In genomic region chr16:33193649-33194048, GRCm38 (mm10) we compare ENCODE assay signal across 10 mouse cellular contexts. TPM values are rescaled to one million over a fixed set of nuclear protein-coding genes. Genes with fewer than 3 reads are reported as not detected.
DNase-seq lines count a peak whose midpoint lies in the region; ATAC-seq and TF ChIP-seq lines count a peak whose summit lies in the region.
"Had no signal": no experiment of that assay in that cellular context is flagged by ENCODE, and none has a peak within 500 bp of the region (broad histone marks: within the 10 kb centered on the region; RNA-seq: fewer than 3 reads in every experiment).

No protein-coding gene starts in this region.

- TF ChIP-seq CTCF in bone marrow, adult 2 months (IDR thresholded peaks at IDR 0.05; ENCODE audit: control insufficient read depth, insufficient read depth, low read length), result peak; percentile 52
- TF ChIP-seq CTCF in midbrain, postnatal 0 days (IDR thresholded peaks at IDR 0.05), result peak; percentile 86

- WGBS in heart, embryonic 11.5 days (ENCODE audit: insufficient replicate concordance), result 60% methylated on average over 2 of the region's 2 CpGs
- WGBS in bone marrow, adult 2 months, result 15% methylated on average over 2 of the region's 2 CpGs
- 37% methylated on average over 2 of the region's 2 CpGs for WGBS in forebrain, embryonic 15.5 days
- WGBS in midbrain, postnatal 0 days, result 24% methylated on average over 2 of the region's 2 CpGs
- 40% methylated on average over 2 of the region's 2 CpGs for WGBS in intestine, embryonic 16.5 days

- H3K9me3 ChIP-seq in heart, embryonic 11.5 days (replicated peaks; ENCODE audit: control insufficient read depth, low read length), result no peaks in the 10 kb centered on the region
- H3K9me3 ChIP-seq in forebrain, embryonic 15.5 days, result no peaks in the 10 kb centered on the region
- H3K9me3 ChIP-seq in midbrain, postnatal 0 days (ENCODE audit: low read length), result no peaks in the 10 kb centered on the region
- no peaks in the 10 kb centered on the region for H3K9me3 ChIP-seq in intestine, embryonic 16.5 days (ENCODE audit: control insufficient read depth, low read length)
- H3K9me3 ChIP-seq: embryonic facial prominence, embryonic 15.5 days; lung, embryonic 15.5 days had no signal

- ATAC-seq in heart, embryonic 11.5 days (replicated peaks; ENCODE audit: insufficient number of reproducible peaks, low FRiP score, low TSS enrichment), result no peak
- 0 out of 2 replicates have a peak, but pooled peaks have one; percentile 41 for ATAC-seq in forebrain, embryonic 15.5 days (replicated peaks)
- no peak for ATAC-seq in midbrain, postnatal 0 days (ENCODE audit: low FRiP score)
- ATAC-seq in intestine, embryonic 16.5 days, result no peak

- peak; percentile 56 to 62 for DNase-seq in heart, postnatal 10 days
- DNase-seq in CD4-positive, CD25-positive, alpha-beta regulatory T cell, adult 2 months (ENCODE audit: low read depth, low spot score), result peak; percentile 77
- DNase-seq in left cerebral cortex, adult 18-20 months (ENCODE audit: low spot score in 2 of 2), result peak; percentile 54 to 59
- peak; percentile 75 for DNase-seq in midbrain, postnatal 0 days (ENCODE audit: low spot score)

- H3K4me1 ChIP-seq in heart, embryonic 11.5 days (ENCODE audit: control insufficient read depth, insufficient read depth, low read length), result peaks cover 4% of the 10 kb centered on the region; the same call in 1 of the 2 replicates
- H3K4me1 ChIP-seq in bone marrow, adult 2 months (ENCODE audit: control insufficient read depth, insufficient read depth, low read length), result no peaks in the 10 kb centered on the region
- peaks cover 27% of the 10 kb centered on the region; the same call in 1 of the 2 replicates for H3K4me1 ChIP-seq in forebrain, embryonic 15.5 days
- no peaks in the 10 kb centered on the region for H3K4me1 ChIP-seq in midbrain, postnatal 0 days (ENCODE audit: insufficient read depth, low read length)
- H3K4me1 ChIP-seq in intestine, embryonic 16.5 days (ENCODE audit: control insufficient read depth, insufficient read depth, low read length), result peaks cover 5% of the 10 kb centered on the region; the same call in 1 of the 2 replicates
- H3K4me1 ChIP-seq: embryonic facial prominence, embryonic 15.5 days had no signal

- no peak for TF ChIP-seq POLR2A in bone marrow, adult 2 months (IDR thresholded peaks at IDR 0.05; ENCODE audit: borderline replicate concordance, control insufficient read depth, low read depth, low read length)

- H3K27ac ChIP-seq in heart, embryonic 11.5 days (ENCODE audit: low read depth, low read length), result no peak overlapping the region
- no peak overlapping the region for H3K27ac ChIP-seq in bone marrow, adult 2 months (ENCODE audit: control insufficient read depth, insufficient read depth, low read depth, low read length, poor library complexity)
- no peak overlapping the region for H3K27ac ChIP-seq in forebrain, embryonic 15.5 days (replicated peaks)
- no peak overlapping the region for H3K27ac ChIP-seq in midbrain, postnatal 0 days (ENCODE audit: low read depth, low read length)
- H3K27ac ChIP-seq in intestine, embryonic 16.5 days (ENCODE audit: low read length), result no peak overlapping the region
- H3K27ac ChIP-seq: embryonic facial prominence, embryonic 15.5 days; lung, embryonic 15.5 days had no signal

- no peaks in the 10 kb centered on the region for H3K36me3 ChIP-seq in heart, embryonic 11.5 days (ENCODE audit: control insufficient read depth, insufficient read depth, low read length)
- H3K36me3 ChIP-seq in forebrain, embryonic 15.5 days, result 0 out of 2 replicates have a peak, but pooled peaks cover 5% of the 10 kb centered on the region
- 0 out of 2 replicates have a peak, but pooled peaks cover 3% of the 10 kb centered on the region for H3K36me3 ChIP-seq in midbrain, postnatal 0 days (ENCODE audit: insufficient read depth, low read length)
- no peaks in the 10 kb centered on the region for H3K36me3 ChIP-seq in intestine, embryonic 16.5 days (ENCODE audit: control insufficient read depth, insufficient read depth, low read length)
- H3K36me3 ChIP-seq: lung, embryonic 15.5 days had no signal

- H3K9ac ChIP-seq in heart, embryonic 11.5 days (ENCODE audit: low read depth, low read length), result no peak overlapping the region
- H3K9ac ChIP-seq in forebrain, embryonic 15.5 days (replicated peaks), result no peak overlapping the region
- no peak overlapping the region for H3K9ac ChIP-seq in midbrain, postnatal 0 days (replicated peaks; ENCODE audit: low read length, poor library complexity, severe bottlenecking)
- H3K9ac ChIP-seq in intestine, embryonic 16.5 days (ENCODE audit: low read depth, low read length), result no peak overlapping the region
- H3K9ac ChIP-seq: embryonic facial prominence, embryonic 15.5 days; lung, embryonic 15.5 days had no signal

- no peak overlapping the region for H3K4me3 ChIP-seq in heart, embryonic 11.5 days (ENCODE audit: low read depth, low read length)
- H3K4me3 ChIP-seq in bone marrow, adult 2 months (replicated peaks; ENCODE audit: control insufficient read depth, low read depth, low read length), result no peak overlapping the region
- no peak overlapping the region for H3K4me3 ChIP-seq in forebrain, embryonic 15.5 days
- H3K4me3 ChIP-seq in midbrain, postnatal 0 days (ENCODE audit: low read depth, low read length), result no peak overlapping the region
- H3K4me3 ChIP-seq in intestine, embryonic 16.5 days (ENCODE audit: low read length), result no peak overlapping the region
- H3K4me3 ChIP-seq: embryonic facial prominence, embryonic 15.5 days; lung, embryonic 15.5 days had no signal

- no peak overlapping the region for H3K4me2 ChIP-seq in heart, embryonic 11.5 days
- H3K4me2 ChIP-seq in forebrain, embryonic 15.5 days (replicated peaks), result no peak overlapping the region
- H3K4me2 ChIP-seq in midbrain, postnatal 0 days (ENCODE audit: low read depth, low read length, poor library complexity, severe bottlenecking), result no peak overlapping the region
- no peak overlapping the region for H3K4me2 ChIP-seq in intestine, embryonic 16.5 days (ENCODE audit: low read depth, low read length)
- H3K4me2 ChIP-seq: embryonic facial prominence, embryonic 15.5 days; lung, embryonic 15.5 days had no signal

- intact Hi-C loops in heart, postnatal 10 days (cut with DNase I), result no loop called here

- no peaks in the 10 kb centered on the region for H3K27me3 ChIP-seq in heart, embryonic 11.5 days (ENCODE audit: control insufficient read depth, insufficient read depth, low read length)
- no peaks in the 10 kb centered on the region for H3K27me3 ChIP-seq in forebrain, embryonic 15.5 days
- no peaks in the 10 kb centered on the region for H3K27me3 ChIP-seq in midbrain, postnatal 0 days (ENCODE audit: insufficient read depth, low read length)
- no peaks in the 10 kb centered on the region for H3K27me3 ChIP-seq in intestine, embryonic 16.5 days (replicated peaks; ENCODE audit: control insufficient read depth, insufficient read depth, low read length)
- H3K27me3 ChIP-seq: embryonic facial prominence, embryonic 15.5 days; lung, embryonic 15.5 days had no signal

RNA-seq across cellular contexts. Expression of gene Osbpl11, which starts 8.8 kb away (rescaled TPM):
- 10 to 100 TPM; 23.4 to 27.3 TPM for total RNA-seq in heart, postnatal 10 days (2021)
- 15.1 and 17.2 TPM in 2 replicates for polyA plus RNA-seq in heart, embryonic 11.5 days (2014; fragmentation: Nextera tagmentation; extraction: Ambion mirVana)
- polyA plus RNA-seq in bone marrow, adult 2 months (2011; ENCODE audit: insufficient read depth, insufficient read length, low replicate concordance, missing spikeins), result 3.7 and 5.6 TPM in 2 replicates
- 20.3 and 22.0 TPM in 2 replicates for polyA plus RNA-seq in forebrain, embryonic 15.5 days (2015; fragmentation: Nextera tagmentation; extraction: Ambion mirVana)
- total RNA-seq in left cerebral cortex, adult 18-20 months (2021), result 10 to 100 TPM; 17.5 to 18.0 TPM
- total RNA-seq in midbrain, postnatal 0 days (2014; rRNA removed), result 25.1 TPM in 2 replicates
- 11.7 and 12.0 TPM in 2 replicates for polyA plus RNA-seq in midbrain, postnatal 0 days (2015; fragmentation: Nextera tagmentation; extraction: Ambion mirVana)
- 8.8 and 9.4 TPM in 2 replicates for polyA plus RNA-seq in intestine, embryonic 16.5 days (2015; fragmentation: Nextera tagmentation; extraction: Ambion mirVana)

RNA-seq across cellular contexts. Expression of gene Snx4, which starts 57.6 kb away (rescaled TPM):
- 10 to 100 TPM; 48.7 to 49.1 TPM for total RNA-seq in heart, postnatal 10 days (2021)
- 75.2 and 93.8 TPM in 2 replicates for polyA plus RNA-seq in heart, embryonic 11.5 days (2014; fragmentation: Nextera tagmentation; extraction: Ambion mirVana)
- 14.0 and 22.3 TPM in 2 replicates for polyA plus RNA-seq in bone marrow, adult 2 months (2011; ENCODE audit: insufficient read depth, insufficient read length, low replicate concordance, missing spikeins)
- 74.1 and 79.4 TPM in 2 replicates for polyA plus RNA-seq in forebrain, embryonic 15.5 days (2015; fragmentation: Nextera tagmentation; extraction: Ambion mirVana)
- total RNA-seq in left cerebral cortex, adult 18-20 months (2021), result 10 to 100 TPM; 32.0 to 34.0 TPM
- total RNA-seq in midbrain, postnatal 0 days (2014; rRNA removed), result 65.8 and 84.6 TPM in 2 replicates
- 108 and 111 TPM in 2 replicates for polyA plus RNA-seq in midbrain, postnatal 0 days (2015; fragmentation: Nextera tagmentation; extraction: Ambion mirVana)
- polyA plus RNA-seq in intestine, embryonic 16.5 days (2015; fragmentation: Nextera tagmentation; extraction: Ambion mirVana), result 89.3 and 95.9 TPM in 2 replicates
